Mouse (Mus musculus) liver, postnatal 0 days (tissue): ENCODE results near the gene Uvrag.

Experiments used
- CTCF ChIP-seq: sonication (generic); IDR thresholded peaks from 2 replicates; pipeline ENCODE4 v1.5.1; 2016; ENCODE audit warnings: antibody characterized with exemption, low read depth
- EP300 ChIP-seq: IDR thresholded peaks from 2 replicates; pipeline ENCODE4 v1.6.1; 2016; ENCODE audit warnings: antibody characterized with exemption, low read depth, mild to moderate bottlenecking

GRCm38 (mm10) chr7:98875390-98875990, 265.5 kb downstream of the Uvrag start:
- no peak for TF ChIP-seq EP300
- no peak for TF ChIP-seq CTCF
